Mouse (Mus musculus) intestine, embryonic 16.5 days (tissue): ENCODE results near the gene Gpr35. TPM values are rescaled to one million over a fixed set of nuclear protein-coding genes. Genes with fewer than 3 reads are reported as not detected.
A peak's percentile ranks its signal among the peaks of the same experiment; 100 is the strongest.

Experiments
- ATAC-seq: fragments of 200-750 bp; cut with Nextera tagmentation; 2 replicates; pipeline ENCODE4 v1.8.0; 2017; ENCODE audit warnings: moderate TSS enrichment, moderate library complexity
- H3K27ac ChIP-seq: fragments of 300-500 bp; sonication (generic); 2 replicates; pipeline ENCODE4 v1.5.1; 2014; ENCODE audit warnings: mild to moderate bottlenecking, low read length
- H3K27me3 ChIP-seq: fragments of 300-500 bp; sonication (generic); replicated peaks from 2 replicates; pipeline ENCODE4 v1.6.1; 2014; ENCODE audit warnings: low read length, control low read depth, mixed read lengths; ENCODE audit not compliant: control insufficient read depth, insufficient read depth
- H3K36me3 ChIP-seq: fragments of 300-500 bp; sonication (generic); 2 replicates; pipeline ENCODE4 v1.6.1; 2014; ENCODE audit warnings: low read length, control low read depth; ENCODE audit not compliant: control insufficient read depth, insufficient read depth
- H3K4me1 ChIP-seq: fragments of 300-500 bp; sonication (generic); 2 replicates; pipeline ENCODE4 v1.6.1; 2014; ENCODE audit warnings: low read length, control low read depth, mixed read lengths; ENCODE audit not compliant: control insufficient read depth, insufficient read depth
- H3K4me2 ChIP-seq: fragments of 300-500 bp; sonication (generic); 2 replicates; pipeline ENCODE4 v1.6.1; 2014; ENCODE audit warnings: low read depth, low read length, control low read depth
- H3K4me3 ChIP-seq: fragments of 300-500 bp; sonication (generic); 2 replicates; pipeline ENCODE4 v1.5.1; 2014; ENCODE audit warnings: mild to moderate bottlenecking, low read length
- H3K9ac ChIP-seq: fragments of 300-500 bp; sonication (generic); 2 replicates; pipeline ENCODE4 v1.6.1; 2014; ENCODE audit warnings: low read depth, low read length
- H3K9me3 ChIP-seq: fragments of 300-500 bp; sonication (generic); 2 replicates; pipeline ENCODE4 v1.6.1; 2016; ENCODE audit warnings: low read length, control low read depth; ENCODE audit not compliant: control insufficient read depth
- WGBS: fragments of 180-500 bp; shearing (Covaris S2); extraction: QIAGEN DNeasy Blood & Tissue Kit; methylation state at CpG from one replicate; pipeline ENCODE4 v1.1.7; 2014; 5-methylcytosine and 5-hydroxymethylcytosine counted together
- polyA plus RNA-seq: library from polyadenylated mRNA; unstranded; fragments of >200 nt; fragmentation: Nextera tagmentation; extraction: Ambion mirVana; gene quantifications from 2 replicates; pipeline ENCODE4 v1.2.1, GENCODE M21; 2015

Gpr35 gene
- polyA plus RNA-seq: 8.4 and 11.5 TPM in 2 replicates

GRCm38 (mm10) chr1:92950607-92951006, at the start of gene Gpr35:
Gene Gpr35 (plus strand): TSS chr1:92950865.
- Histone ChIP-seq H3K27me3 (no peaks in the 10 kb centered on the region), H3K4me2 (peak within 1 kb of the TSS; percentile 55), H3K9me3 (no peaks in the 10 kb centered on the region), H3K9ac (peak within 1 kb of the TSS; percentile 68), H3K4me1 (peaks cover 15% of the 10 kb centered on the region; the same call in 1 of the 2 replicates), H3K4me3 (peak within 1 kb of the TSS; percentile 49), H3K36me3 (peaks cover 5% of the 10 kb centered on the region; the same call in 1 of the 2 replicates), H3K27ac (peak within 1 kb of the TSS; percentile 77)
- 54% methylated on average over 5 of the region's 5 CpGs for WGBS
- ATAC-seq: peak; percentile 95

GRCm38 (mm10) chr1:92902786-92903185, 47.9 kb upstream of the Gpr35 start, which contains the start of gene Ankmy1:
Gene Ankmy1 (minus strand): TSS chr1:92902906.
- 3% methylated on average over 15 of the region's 15 CpGs for WGBS

GRCm38 (mm10) chr1:92903627-92904026, 47.0 kb upstream of the Gpr35 start:
- Histone ChIP-seq H3K9me3 (no peaks in the 10 kb centered on the region), H3K27ac (no peak overlapping the region), H3K36me3 (no peaks in the 10 kb centered on the region), H3K9ac (no peak overlapping the region), H3K4me1 (peaks cover 11% of the 10 kb centered on the region), H3K27me3 (no peaks in the 10 kb centered on the region), H3K4me2 (no peak overlapping the region), H3K4me3 (no peak overlapping the region)
- ATAC-seq: no peak
- WGBS: 80% methylated on average over 4 of the region's 4 CpGs

More at GRCm38 (mm10) chr1:92902786-92903185, 47.9 kb upstream of the Gpr35 start, which contains the start of gene Ankmy1:
- no peaks in the 10 kb centered on the region for H3K36me3 ChIP-seq
- peak within 1 kb of the TSS; percentile 39 for H3K4me2 ChIP-seq
- H3K4me3 ChIP-seq: peak within 1 kb of the TSS; percentile 21; the same call in 1 of the 2 replicates
- no peaks in the 10 kb centered on the region for H3K9me3 ChIP-seq
- peak within 1 kb of the TSS; percentile 32; the same call in 1 of the 2 replicates for H3K9ac ChIP-seq
- peak; percentile 27 for ATAC-seq
- H3K27ac ChIP-seq: no peak within 1 kb of the TSS
- peaks cover 8% of the 10 kb centered on the region for H3K4me1 ChIP-seq
- no peaks in the 10 kb centered on the region for H3K27me3 ChIP-seq

GRCm38 (mm10) chr1:92905703-92906310, 44.9 kb upstream of the Gpr35 start:
- 85% methylated on average over 2 of the region's 2 CpGs for WGBS
- Histone ChIP-seq H3K4me3 (no peak overlapping the region), H3K4me2 (no peak overlapping the region), H3K36me3 (no peaks in the 10 kb centered on the region), H3K27me3 (no peaks in the 10 kb centered on the region), H3K27ac (no peak overlapping the region), H3K9ac (no peak overlapping the region), H3K4me1 (peaks cover 21% of the 10 kb centered on the region), H3K9me3 (no peaks in the 10 kb centered on the region)
- ATAC-seq: no peak

- Histone ChIP-seq H3K27me3 (no peaks in the 10 kb centered on the region), H3K36me3 (no peaks in the 10 kb centered on the region), H3K4me1 (peaks cover 21% of the 10 kb centered on the region), H3K27ac (peak within 1 kb of the TSS; percentile 93), H3K9ac (peak within 1 kb of the TSS; percentile 79), H3K4me3 (peak within 1 kb of the TSS; percentile 75), H3K9me3 (no peaks in the 10 kb centered on the region), H3K4me2 (peak within 1 kb of the TSS; percentile 82)
- WGBS: under 1% methylated on average over 81 of the region's 81 CpGs
- peak; percentile 89 for ATAC-seq
Measured at GRCm38 (mm10) chr1:92906779-92907631, 43.7 kb upstream of the Gpr35 start, which contains the start of gene Dusp28. Gene Dusp28 (plus strand): TSS chr1:92906981.

- ATAC-seq: no peak; the same call in 1 of the 2 replicates
- Histone ChIP-seq H3K4me3 (peak overlapping the region; percentile 75), H3K4me1 (peaks cover 29% of the 10 kb centered on the region), H3K27ac (peak overlapping the region; percentile 71), H3K27me3 (no peaks in the 10 kb centered on the region), H3K4me2 (peak overlapping the region; percentile 82), H3K36me3 (no peaks in the 10 kb centered on the region), H3K9me3 (no peaks in the 10 kb centered on the region), H3K9ac (peak overlapping the region; percentile 79)
- 42% methylated on average over 20 of the region's 20 CpGs for WGBS
Measured at GRCm38 (mm10) chr1:92907632-92908360, 42.9 kb upstream of the Gpr35 start.

GRCm38 (mm10) chr1:92908664-92909063, 42.0 kb upstream of the Gpr35 start:
- H3K9me3 ChIP-seq: no peaks in the 10 kb centered on the region

GRCm38 (mm10) chr1:92909068-92909467, 41.6 kb upstream of the Gpr35 start:
- Histone ChIP-seq H3K9ac (no peak overlapping the region), H3K4me3 (no peak overlapping the region), H3K4me1 (peaks cover 27% of the 10 kb centered on the region), H3K36me3 (no peaks in the 10 kb centered on the region), H3K4me2 (no peak overlapping the region), H3K27me3 (no peaks in the 10 kb centered on the region), H3K27ac (no peak overlapping the region), H3K9me3 (no peaks in the 10 kb centered on the region)
- ATAC-seq: no peak
- WGBS: 75% methylated on average over 4 of the region's 4 CpGs

More at GRCm38 (mm10) chr1:92908664-92909063, 42.0 kb upstream of the Gpr35 start:
- H3K4me2 ChIP-seq: no peak overlapping the region
- no peak overlapping the region for H3K27ac ChIP-seq
- H3K4me3 ChIP-seq: no peak overlapping the region
- 87% methylated on average over 3 of the region's 3 CpGs for WGBS
- peaks cover 27% of the 10 kb centered on the region for H3K4me1 ChIP-seq
- no peaks in the 10 kb centered on the region for H3K36me3 ChIP-seq
- ATAC-seq: no peak
- no peaks in the 10 kb centered on the region for H3K27me3 ChIP-seq
- H3K9ac ChIP-seq: no peak overlapping the region
